Mouse (Mus musculus): ENCODE measurements around the gene Wdr72. TPM values are rescaled to one million over a fixed set of nuclear protein-coding genes. Genes with fewer than 3 reads are reported as not detected.

The Wdr72 gene
- polyA plus RNA-seq, 1 experiment from 2014 or later, result 0.36 TPM

GRCm38 (mm10) chr9:74248084-74248483 lies 137.9 kb downstream of the Wdr72 start:
- no peak overlapping the region for H3K4me3 ChIP-seq (replicated peaks)
- ATAC-seq (ENCODE audit: low FRiP score), result no peak
- no peaks in the 10 kb centered on the region for H3K36me3 ChIP-seq
- H3K27me3 ChIP-seq (replicated peaks), result no peaks in the 10 kb centered on the region
- no peak overlapping the region for H3K4me2 ChIP-seq
- WGBS, result 74% methylated on average over 4 of the region's 4 CpGs
- no peak overlapping the region for H3K27ac ChIP-seq (replicated peaks)
- H3K9me3 ChIP-seq (replicated peaks), result no peaks in the 10 kb centered on the region
- no peak overlapping the region for H3K9ac ChIP-seq (replicated peaks)
- 0 out of 2 replicates have a peak, but pooled peaks cover 2% of the 10 kb centered on the region for H3K4me1 ChIP-seq

DNA sequence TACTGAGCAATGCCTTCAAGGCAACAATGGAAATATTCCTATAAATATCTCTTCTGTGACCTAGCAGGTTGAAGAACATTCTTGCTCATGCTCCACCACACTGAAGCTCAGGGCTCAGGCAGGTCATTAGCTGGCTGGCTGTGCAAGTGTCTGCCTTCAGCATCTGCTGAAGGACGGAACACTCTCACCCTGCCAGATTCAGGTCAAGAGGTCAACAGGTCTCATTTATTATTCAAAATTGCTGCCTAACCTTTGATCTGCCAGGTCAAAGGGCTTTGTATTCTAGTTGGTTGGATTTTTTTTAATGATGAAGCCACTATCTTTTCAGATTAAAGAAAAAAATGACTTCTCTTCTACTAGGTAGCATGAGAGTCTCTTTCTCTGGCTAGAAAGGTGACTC lies 139.3 kb downstream of the Wdr72 start:
- Histone ChIP-seq H3K4me1 (0 out of 2 replicates have a peak, but pooled peaks cover 2% of the 10 kb centered on the region), H3K4me3 (replicated peaks) (no peak overlapping the region), H3K4me2 (no peak overlapping the region), H3K27ac (replicated peaks) (no peak overlapping the region), H3K9ac (replicated peaks) (no peak overlapping the region), H3K36me3 (no peaks in the 10 kb centered on the region), H3K9me3 (replicated peaks) (no peaks in the 10 kb centered on the region), H3K27me3 (replicated peaks) (no peaks in the 10 kb centered on the region)
- WGBS, result 26% methylated on average over 1 of the region's 1 CpGs
- ATAC-seq (ENCODE audit: low FRiP score), result no peak

DNA sequence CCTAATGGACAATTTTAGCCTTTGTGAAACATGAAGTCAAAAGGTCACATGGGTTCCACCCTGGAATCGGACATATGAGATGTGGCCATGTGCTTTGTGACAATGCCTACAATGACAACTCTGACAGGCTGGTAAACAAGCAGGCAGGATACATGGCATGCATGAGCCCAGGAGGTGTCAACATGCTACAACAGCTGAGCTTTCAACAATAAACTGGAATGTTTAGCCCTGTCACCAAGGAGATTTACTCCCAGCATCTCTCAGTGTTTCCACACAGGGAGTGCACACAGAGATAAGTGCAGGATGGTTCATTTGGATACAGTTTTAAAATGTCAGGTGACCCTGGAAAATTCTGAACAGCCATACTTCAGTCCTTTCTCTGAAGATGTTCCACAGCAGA lies 140.4 kb downstream of the Wdr72 start:
- no peaks in the 10 kb centered on the region for H3K27me3 ChIP-seq (replicated peaks)
- H3K36me3 ChIP-seq, result no peaks in the 10 kb centered on the region
- no peak overlapping the region for H3K27ac ChIP-seq (replicated peaks)
- H3K4me3 ChIP-seq (replicated peaks), result no peak overlapping the region
- no peak overlapping the region for H3K9ac ChIP-seq (replicated peaks)
- no peaks in the 10 kb centered on the region for H3K9me3 ChIP-seq (replicated peaks)
- no peak for ATAC-seq (ENCODE audit: low FRiP score)
- WGBS, result 64% methylated on average over 1 of the region's 1 CpGs
- H3K4me1 ChIP-seq, result 0 out of 2 replicates have a peak, but pooled peaks cover 2% of the 10 kb centered on the region
- H3K4me2 ChIP-seq, result no peak overlapping the region

DNA sequence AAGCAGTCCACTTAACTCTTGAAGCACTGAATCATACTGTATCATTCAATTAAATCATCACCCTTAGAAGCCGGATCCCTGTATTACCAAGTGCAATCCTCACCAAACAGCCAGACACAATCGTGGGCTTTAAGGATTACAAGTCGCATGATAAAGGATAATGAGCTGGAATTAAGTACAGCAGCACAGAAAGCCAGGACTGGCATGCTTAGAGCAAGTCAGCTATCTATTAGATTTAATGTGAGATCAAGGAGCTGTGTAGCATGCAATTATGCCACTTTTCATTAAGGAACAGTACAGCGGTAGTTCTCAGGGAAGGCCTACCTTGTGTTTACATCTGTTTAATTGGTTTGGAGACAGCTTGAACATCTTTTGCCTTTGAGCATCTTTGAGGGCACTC lies 148.2 kb downstream of the Wdr72 start:
- 0 out of 2 replicates have a peak, but pooled peaks cover 2% of the 10 kb centered on the region for H3K4me1 ChIP-seq
- H3K27me3 ChIP-seq (replicated peaks), result no peaks in the 10 kb centered on the region
- 46% methylated on average over 4 of the region's 4 CpGs for WGBS
- H3K4me2 ChIP-seq, result no peak overlapping the region
- H3K9ac ChIP-seq (replicated peaks), result no peak overlapping the region
- no peaks in the 10 kb centered on the region for H3K9me3 ChIP-seq (replicated peaks)
- no peaks in the 10 kb centered on the region for H3K36me3 ChIP-seq
- no peak overlapping the region for H3K27ac ChIP-seq (replicated peaks)
- H3K4me3 ChIP-seq (replicated peaks), result no peak overlapping the region
- ATAC-seq (ENCODE audit: low FRiP score), result no peak

DNA sequence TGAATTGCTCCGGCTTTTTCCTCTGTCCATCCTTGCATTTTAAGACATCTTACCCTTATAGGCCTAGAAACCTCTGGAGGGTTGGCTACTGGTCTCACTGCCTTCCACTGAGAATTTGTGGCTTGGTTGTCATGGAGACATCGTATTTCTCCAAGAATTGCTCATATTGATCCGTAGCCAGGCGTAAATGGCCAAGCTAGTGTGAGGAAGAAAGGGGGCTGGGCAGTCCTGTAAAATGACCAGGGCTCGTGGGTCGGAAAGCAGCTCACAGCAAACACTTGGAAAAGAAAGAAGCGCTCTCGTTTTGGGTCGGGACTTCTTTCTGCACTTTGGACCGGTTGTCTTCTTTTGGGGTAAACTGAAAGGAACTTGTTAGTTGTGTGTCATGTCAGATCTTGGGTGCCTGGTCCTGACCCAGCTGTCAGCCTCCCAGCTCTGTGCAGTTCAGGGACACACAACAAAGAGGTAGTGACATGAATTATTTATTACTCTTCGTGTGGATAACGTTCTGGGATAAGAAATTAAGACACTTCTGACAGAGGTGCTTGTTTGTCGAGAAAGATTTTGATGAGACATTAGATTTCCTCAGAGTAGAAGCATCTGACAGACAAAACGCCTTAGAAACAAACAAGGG lies 167.7 kb downstream of the Wdr72 start:
- H3K27ac ChIP-seq (replicated peaks), result no peak overlapping the region

DNA sequence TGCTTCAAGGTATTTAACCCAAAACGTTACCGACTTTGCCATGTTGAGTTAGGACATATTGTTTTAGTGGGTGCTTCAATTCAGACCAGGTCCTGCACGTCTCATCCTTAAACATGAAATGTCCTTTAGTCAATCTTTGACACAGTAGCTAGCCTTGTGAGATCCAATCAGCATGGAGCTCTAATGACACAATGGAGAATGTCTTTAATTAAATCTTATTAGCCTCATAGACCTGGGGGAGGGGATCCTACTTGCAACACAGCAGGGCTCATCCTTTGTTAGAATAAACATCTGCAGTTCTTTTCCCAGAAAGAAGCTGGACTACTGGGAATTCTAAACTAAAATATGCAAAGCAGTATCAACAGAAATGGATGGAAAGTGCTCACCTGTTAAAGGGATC lies 171.9 kb downstream of the Wdr72 start:
- no peaks in the 10 kb centered on the region for H3K9me3 ChIP-seq (replicated peaks)
- H3K9ac ChIP-seq (replicated peaks), result no peak overlapping the region
- no peak overlapping the region for H3K4me3 ChIP-seq (replicated peaks)
- H3K4me2 ChIP-seq, result no peak overlapping the region
- H3K27ac ChIP-seq (replicated peaks), result 0 out of 2 replicates have a peak overlapping the region, but pooled peaks have one; percentile 9
- ATAC-seq (ENCODE audit: low FRiP score), result no peak
- WGBS, result 23% methylated on average over 3 of the region's 3 CpGs
- H3K27me3 ChIP-seq (replicated peaks), result no peaks in the 10 kb centered on the region
- no peaks in the 10 kb centered on the region for H3K36me3 ChIP-seq
- H3K4me1 ChIP-seq, result peaks cover 14% of the 10 kb centered on the region

More for the DNA sequence above, 167.7 kb downstream of the Wdr72 start:
- Histone ChIP-seq H3K36me3 (no peaks in the 10 kb centered on the region), H3K4me1 (peaks cover 21% of the 10 kb centered on the region), H3K4me3 (replicated peaks) (no peak overlapping the region), H3K9ac (replicated peaks) (no peak overlapping the region), H3K4me2 (peak overlapping the region; percentile 35), H3K9me3 (replicated peaks) (no peaks in the 10 kb centered on the region), H3K27me3 (replicated peaks) (no peaks in the 10 kb centered on the region)
- ATAC-seq (ENCODE audit: low FRiP score), result peak; percentile 62; the same call in 1 of the 2 replicates
- 15% methylated on average over 14 of the region's 14 CpGs for WGBS

GRCm38 (mm10) chr9:74286210-74286609 lies 176.1 kb downstream of the Wdr72 start:
- Histone ChIP-seq H3K27me3 (replicated peaks) (no peaks in the 10 kb centered on the region), H3K4me3 (replicated peaks) (no peak overlapping the region), H3K4me2 (no peak overlapping the region), H3K9me3 (replicated peaks) (no peaks in the 10 kb centered on the region), H3K9ac (replicated peaks) (no peak overlapping the region), H3K4me1 (peaks cover 3% of the 10 kb centered on the region; the same call in 1 of the 2 replicates), H3K36me3 (no peaks in the 10 kb centered on the region), H3K27ac (replicated peaks) (no peak overlapping the region)
- no peak for ATAC-seq (ENCODE audit: low FRiP score)
- 49% methylated on average over 2 of the region's 2 CpGs for WGBS

DNA sequence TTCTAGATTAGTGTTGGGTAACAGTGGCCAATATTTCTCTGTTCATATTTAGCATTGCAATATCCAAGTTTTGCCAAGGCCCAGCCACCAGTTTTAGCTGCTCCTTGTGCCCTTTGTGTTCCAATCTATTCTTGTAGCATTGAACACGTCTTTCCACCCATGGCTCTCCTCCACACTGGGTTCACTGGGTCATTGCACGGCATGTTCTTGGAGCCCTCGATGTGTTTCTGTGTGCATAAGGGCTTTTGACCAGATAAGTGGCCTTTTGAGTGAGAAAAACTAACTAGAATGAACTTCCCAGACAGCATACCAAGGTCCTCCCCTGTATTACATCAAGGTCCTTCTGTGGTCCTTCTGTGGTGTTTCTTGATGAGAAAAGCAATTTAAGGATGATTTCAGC lies 184.3 kb downstream of the Wdr72 start:
- Histone ChIP-seq H3K27me3 (replicated peaks) (0 out of 2 replicates have a peak, but pooled peaks cover 3% of the 10 kb centered on the region), H3K4me3 (replicated peaks) (no peak overlapping the region), H3K4me1 (no peaks in the 10 kb centered on the region), H3K36me3 (no peaks in the 10 kb centered on the region), H3K9ac (replicated peaks) (no peak overlapping the region), H3K9me3 (replicated peaks) (no peaks in the 10 kb centered on the region), H3K4me2 (no peak overlapping the region), H3K27ac (replicated peaks) (no peak overlapping the region)
- WGBS, result 85% methylated on average over 3 of the region's 3 CpGs
- ATAC-seq (ENCODE audit: low FRiP score), result no peak

GRCm38 (mm10) chr9:74318771-74319170 lies 208.6 kb downstream of the Wdr72 start:
- Histone ChIP-seq H3K27me3 (replicated peaks) (no peaks in the 10 kb centered on the region), H3K27ac (replicated peaks) (no peak overlapping the region), H3K9me3 (replicated peaks) (no peaks in the 10 kb centered on the region), H3K9ac (replicated peaks) (no peak overlapping the region), H3K4me2 (no peak overlapping the region), H3K36me3 (no peaks in the 10 kb centered on the region), H3K4me3 (replicated peaks) (no peak overlapping the region), H3K4me1 (no peaks in the 10 kb centered on the region)
- 100% methylated on average over 1 of the region's 1 CpGs for WGBS
- ATAC-seq (ENCODE audit: low FRiP score), result no peak

GRCm38 (mm10) chr9:74324089-74324924 lies 214.2 kb downstream of the Wdr72 start:
- no peak overlapping the region for H3K4me2 ChIP-seq
- WGBS, result 76% methylated on average over 11 of the region's 11 CpGs
- no peak for ATAC-seq (ENCODE audit: low FRiP score)
- no peaks in the 10 kb centered on the region for H3K4me1 ChIP-seq
- no peaks in the 10 kb centered on the region for H3K27me3 ChIP-seq (replicated peaks)
- no peaks in the 10 kb centered on the region for H3K9me3 ChIP-seq (replicated peaks)
- no peaks in the 10 kb centered on the region for H3K36me3 ChIP-seq
- H3K9ac ChIP-seq (replicated peaks), result no peak overlapping the region
- H3K27ac ChIP-seq (replicated peaks), result no peak overlapping the region
- H3K4me3 ChIP-seq (replicated peaks), result no peak overlapping the region

DNA sequence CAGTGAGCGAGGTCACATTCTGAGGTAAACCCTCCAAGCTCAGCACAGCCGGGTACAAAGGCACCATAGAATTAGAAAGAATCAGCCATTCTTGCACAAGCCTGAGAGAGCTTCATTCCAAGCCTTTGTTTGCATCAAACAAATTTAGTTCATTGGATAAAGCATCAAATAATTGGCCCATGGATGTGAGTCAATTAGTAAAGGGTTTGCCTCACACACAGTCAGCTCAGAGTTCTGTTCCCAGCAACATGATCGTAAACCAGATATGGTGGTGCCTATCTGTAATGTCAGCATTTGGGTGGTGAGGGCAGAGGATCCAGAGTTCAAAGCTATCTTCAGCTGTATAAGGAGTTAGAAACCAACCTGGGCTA lies 214.8 kb downstream of the Wdr72 start:
- Histone ChIP-seq H3K9me3 (replicated peaks) (no peaks in the 10 kb centered on the region), H3K4me1 (no peaks in the 10 kb centered on the region), H3K27me3 (replicated peaks) (no peaks in the 10 kb centered on the region), H3K36me3 (no peaks in the 10 kb centered on the region), H3K9ac (replicated peaks) (no peak overlapping the region), H3K4me3 (replicated peaks) (no peak overlapping the region), H3K4me2 (no peak overlapping the region), H3K27ac (replicated peaks) (no peak overlapping the region)
- WGBS, result 68% methylated on average over 3 of the region's 3 CpGs
- no peak for ATAC-seq (ENCODE audit: low FRiP score)

GRCm38 (mm10) chr9:74325981-74326380 lies 215.8 kb downstream of the Wdr72 start:
- H3K9me3 ChIP-seq (replicated peaks), result no peaks in the 10 kb centered on the region
- no peaks in the 10 kb centered on the region for H3K27me3 ChIP-seq (replicated peaks)
- no peak for ATAC-seq (ENCODE audit: low FRiP score)
- H3K36me3 ChIP-seq, result no peaks in the 10 kb centered on the region
- no peak overlapping the region for H3K4me3 ChIP-seq (replicated peaks)
- WGBS, result 93% methylated on average over 1 of the region's 1 CpGs
- no peaks in the 10 kb centered on the region for H3K4me1 ChIP-seq
- H3K4me2 ChIP-seq, result no peak overlapping the region
- no peak overlapping the region for H3K9ac ChIP-seq (replicated peaks)
- H3K27ac ChIP-seq (replicated peaks), result no peak overlapping the region
